Mouse (Mus musculus): Measurements from ENCODE around the gene Reps2. TPM values are rescaled to one million over a fixed set of nuclear protein-coding genes. Genes with fewer than 3 reads are reported as not detected.

Gene Reps2
- polyA plus RNA-seq, 1 experiment: 1.2 TPM

GRCm38 (mm10) chrX:162641764-162642163, 1.7 kb downstream of the Reps2 start:
- Histone ChIP-seq H3K9me3 (replicated peaks; ENCODE audit: control insufficient read depth, insufficient read depth, low read length, poor library complexity, severe bottlenecking) (no peaks in the 10 kb centered on the region), H3K36me3 (ENCODE audit: control insufficient read depth, insufficient read depth, low read length, poor library complexity, severe bottlenecking) (no peaks in the 10 kb centered on the region), H3K27ac (ENCODE audit: insufficient read depth, low read length) (no peak overlapping the region), H3K4me3 (ENCODE audit: low read depth, low read length) (no peak overlapping the region), H3K9ac (ENCODE audit: low read depth, poor library complexity, severe bottlenecking) (no peak overlapping the region), H3K27me3 (ENCODE audit: control insufficient read depth, insufficient read depth, low read length, poor library complexity, severe bottlenecking) (no peaks in the 10 kb centered on the region), H3K4me1 (ENCODE audit: control insufficient read depth, insufficient read depth, low read length) (no peaks in the 10 kb centered on the region)
- no peak for TF ChIP-seq POLR2A (IDR thresholded peaks at IDR 0.05; ENCODE audit: insufficient read depth, low read length)
- no peak for TF ChIP-seq CTCF (IDR thresholded peaks at IDR 0.05; ENCODE audit: low read depth, low read length)
- no peak for TF ChIP-seq EP300 (IDR thresholded peaks at IDR 0.05; ENCODE audit: insufficient read depth, low read depth, low read length)

GRCm38 (mm10) chrX:162635159-162635558, 8.3 kb downstream of the Reps2 start:
- Histone ChIP-seq H3K27ac (ENCODE audit: insufficient read depth, low read length) (no peak overlapping the region), H3K9ac (ENCODE audit: low read depth, poor library complexity, severe bottlenecking) (no peak overlapping the region), H3K36me3 (ENCODE audit: control insufficient read depth, insufficient read depth, low read length, poor library complexity, severe bottlenecking) (no peaks in the 10 kb centered on the region), H3K4me3 (ENCODE audit: low read depth, low read length) (no peak overlapping the region), H3K27me3 (ENCODE audit: control insufficient read depth, insufficient read depth, low read length, poor library complexity, severe bottlenecking) (no peaks in the 10 kb centered on the region), H3K9me3 (replicated peaks; ENCODE audit: control insufficient read depth, insufficient read depth, low read length, poor library complexity, severe bottlenecking) (no peaks in the 10 kb centered on the region), H3K4me1 (ENCODE audit: control insufficient read depth, insufficient read depth, low read length) (no peaks in the 10 kb centered on the region)
- TF ChIP-seq POLR2A (IDR thresholded peaks at IDR 0.05; ENCODE audit: insufficient read depth, low read length) (no peak), EP300 (IDR thresholded peaks at IDR 0.05; ENCODE audit: insufficient read depth, low read depth, low read length) (no peak), CTCF (IDR thresholded peaks at IDR 0.05; ENCODE audit: low read depth, low read length) (no peak)

GRCm38 (mm10) chrX:162622091-162622437, 21.4 kb downstream of the Reps2 start:
- H3K27ac ChIP-seq (ENCODE audit: insufficient read depth, low read length): no peak overlapping the region
- no peaks in the 10 kb centered on the region for H3K4me1 ChIP-seq (ENCODE audit: control insufficient read depth, insufficient read depth, low read length)
- TF ChIP-seq CTCF (IDR thresholded peaks at IDR 0.05; ENCODE audit: low read depth, low read length): no peak
- TF ChIP-seq EP300 (IDR thresholded peaks at IDR 0.05; ENCODE audit: insufficient read depth, low read depth, low read length): no peak
- no peak for TF ChIP-seq POLR2A (IDR thresholded peaks at IDR 0.05; ENCODE audit: insufficient read depth, low read length)
- no peaks in the 10 kb centered on the region for H3K27me3 ChIP-seq (ENCODE audit: control insufficient read depth, insufficient read depth, low read length, poor library complexity, severe bottlenecking)
- H3K9me3 ChIP-seq (replicated peaks; ENCODE audit: control insufficient read depth, insufficient read depth, low read length, poor library complexity, severe bottlenecking): no peaks in the 10 kb centered on the region
- no peak overlapping the region for H3K9ac ChIP-seq (ENCODE audit: low read depth, poor library complexity, severe bottlenecking)
- H3K36me3 ChIP-seq (ENCODE audit: control insufficient read depth, insufficient read depth, low read length, poor library complexity, severe bottlenecking): no peaks in the 10 kb centered on the region
- H3K4me3 ChIP-seq (ENCODE audit: low read depth, low read length): no peak overlapping the region

- Histone ChIP-seq H3K27ac (ENCODE audit: insufficient read depth, low read length) (no peak overlapping the region), H3K4me1 (ENCODE audit: control insufficient read depth, insufficient read depth, low read length) (no peaks in the 10 kb centered on the region), H3K27me3 (ENCODE audit: control insufficient read depth, insufficient read depth, low read length, poor library complexity, severe bottlenecking) (no peaks in the 10 kb centered on the region), H3K9me3 (replicated peaks; ENCODE audit: control insufficient read depth, insufficient read depth, low read length, poor library complexity, severe bottlenecking) (no peaks in the 10 kb centered on the region), H3K36me3 (ENCODE audit: control insufficient read depth, insufficient read depth, low read length, poor library complexity, severe bottlenecking) (no peaks in the 10 kb centered on the region), H3K9ac (ENCODE audit: low read depth, poor library complexity, severe bottlenecking) (no peak overlapping the region), H3K4me3 (ENCODE audit: low read depth, low read length) (no peak overlapping the region)
- TF ChIP-seq EP300 (IDR thresholded peaks at IDR 0.05; ENCODE audit: insufficient read depth, low read depth, low read length) (no peak), CTCF (IDR thresholded peaks at IDR 0.05; ENCODE audit: low read depth, low read length) (no peak), POLR2A (IDR thresholded peaks at IDR 0.05; ENCODE audit: insufficient read depth, low read length) (no peak)
Observed at GRCm38 (mm10) chrX:162621194-162622090, 22.0 kb downstream of the Reps2 start.

- no peaks in the 10 kb centered on the region for H3K27me3 ChIP-seq (ENCODE audit: control insufficient read depth, insufficient read depth, low read length, poor library complexity, severe bottlenecking)
- no peak for TF ChIP-seq POLR2A (IDR thresholded peaks at IDR 0.05; ENCODE audit: insufficient read depth, low read length)
- TF ChIP-seq CTCF (IDR thresholded peaks at IDR 0.05; ENCODE audit: low read depth, low read length): no peak
- TF ChIP-seq EP300 (IDR thresholded peaks at IDR 0.05; ENCODE audit: insufficient read depth, low read depth, low read length): no peak
- no peaks in the 10 kb centered on the region for H3K36me3 ChIP-seq (ENCODE audit: control insufficient read depth, insufficient read depth, low read length, poor library complexity, severe bottlenecking)
- no peaks in the 10 kb centered on the region for H3K4me1 ChIP-seq (ENCODE audit: control insufficient read depth, insufficient read depth, low read length)
- H3K27ac ChIP-seq (ENCODE audit: insufficient read depth, low read length): no peak overlapping the region
- H3K9me3 ChIP-seq (replicated peaks; ENCODE audit: control insufficient read depth, insufficient read depth, low read length, poor library complexity, severe bottlenecking): no peaks in the 10 kb centered on the region
- no peak overlapping the region for H3K9ac ChIP-seq (ENCODE audit: low read depth, poor library complexity, severe bottlenecking)
- H3K4me3 ChIP-seq (ENCODE audit: low read depth, low read length): no peak overlapping the region
Observed at GRCm38 (mm10) chrX:162619705-162620104, 23.7 kb downstream of the Reps2 start.

- H3K4me1 ChIP-seq (ENCODE audit: control insufficient read depth, insufficient read depth, low read length): no peaks in the 10 kb centered on the region
- no peaks in the 10 kb centered on the region for H3K9me3 ChIP-seq (replicated peaks; ENCODE audit: control insufficient read depth, insufficient read depth, low read length, poor library complexity, severe bottlenecking)
- no peaks in the 10 kb centered on the region for H3K27me3 ChIP-seq (ENCODE audit: control insufficient read depth, insufficient read depth, low read length, poor library complexity, severe bottlenecking)
- no peak overlapping the region for H3K4me3 ChIP-seq (ENCODE audit: low read depth, low read length)
- no peak overlapping the region for H3K9ac ChIP-seq (ENCODE audit: low read depth, poor library complexity, severe bottlenecking)
- TF ChIP-seq CTCF (IDR thresholded peaks at IDR 0.05; ENCODE audit: low read depth, low read length): no peak
- H3K36me3 ChIP-seq (ENCODE audit: control insufficient read depth, insufficient read depth, low read length, poor library complexity, severe bottlenecking): no peaks in the 10 kb centered on the region
- H3K27ac ChIP-seq (ENCODE audit: insufficient read depth, low read length): no peak overlapping the region
Observed at GRCm38 (mm10) chrX:162618547-162618946, 24.9 kb downstream of the Reps2 start.
